Mouse (Mus musculus) regulatory T cell (primary cell): Measurements from ENCODE around the gene Ibsp.

ENCODE experiments used
- in situ Hi-C: fragments of 300-600 bp; cut with MboI, MseI; formaldehyde crosslinking; loops from one replicate; pipeline ENCODE4 v1.15.1; 2025; ENCODE audit warnings: high pct_unique_total_duplicates

Ibsp gene

GRCm38 (mm10) chr5:104340513-104340829 is 41.5 kb downstream of the Ibsp start:
- in situ Hi-C loops: no loop called here

- in situ Hi-C loops: no loop called here
These were observed 43.9 kb downstream of the Ibsp start for GRCm38 (mm10) chr5:104342881-104343280.

- in situ Hi-C loops: no loop called here
These were observed 45.7 kb downstream of the Ibsp start for GRCm38 (mm10) chr5:104344526-104345240.

GRCm38 (mm10) chr5:104345241-104345630 is 46.3 kb downstream of the Ibsp start:
- in situ Hi-C loops: no loop called here

- in situ Hi-C loops: no loop called here
These were observed 52.1 kb downstream of the Ibsp start for GRCm38 (mm10) chr5:104351041-104351440.

GRCm38 (mm10) chr5:104351874-104352273 is 52.9 kb downstream of the Ibsp start:
- in situ Hi-C loops: no loop called here

- in situ Hi-C loops: no loop called here
These were observed 58.6 kb downstream of the Ibsp start for GRCm38 (mm10) chr5:104357575-104357974.

- in situ Hi-C loops: no loop called here
These were observed 59.6 kb downstream of the Ibsp start for GRCm38 (mm10) chr5:104358592-104358991.

- in situ Hi-C loops: no loop called here
These were observed 60.3 kb downstream of the Ibsp start for GRCm38 (mm10) chr5:104359257-104359656.
